Mouse (Mus musculus) retina, postnatal 7 days (tissue): ENCODE results near the gene Hdac1.

ENCODE experiments used
- DNase-seq: peaks from one replicate; pipeline ENCODE4 v3.0.0-alpha.2; 2012; ENCODE audit warnings: low read depth, low spot score

Gene Hdac1

GRCm38 (mm10) chr4:129511413-129512096 is 31.0 kb downstream of the Hdac1 start:
- no peak for DNase-seq

GRCm38 (mm10) chr4:129510723-129511412 is 31.6 kb downstream of the Hdac1 start:
- no peak for DNase-seq

- no peak for DNase-seq
Observed at GRCm38 (mm10) chr4:129509650-129510049, 32.9 kb downstream of the Hdac1 start.

- DNase-seq = peak; percentile 46
Observed at GRCm38 (mm10) chr4:129508834-129509600, 33.5 kb downstream of the Hdac1 start.

GRCm38 (mm10) chr4:129508237-129508515 is 34.3 kb downstream of the Hdac1 start:
- no peak for DNase-seq

GRCm38 (mm10) chr4:129507434-129508236 is 34.9 kb downstream of the Hdac1 start:
- DNase-seq = no peak

GRCm38 (mm10) chr4:129505511-129505910 is 37.0 kb downstream of the Hdac1 start:
- DNase-seq = no peak

GRCm38 (mm10) chr4:129502901-129503444 is 39.5 kb downstream of the Hdac1 start:
- DNase-seq = no peak

GRCm38 (mm10) chr4:129502327-129502888 is 40.1 kb downstream of the Hdac1 start:
- DNase-seq = no peak

GRCm38 (mm10) chr4:129500607-129501566 is 41.6 kb downstream of the Hdac1 start:
- peak; percentile 38 for DNase-seq

- no peak for DNase-seq
Observed at GRCm38 (mm10) chr4:129500017-129500416, 42.5 kb downstream of the Hdac1 start.

GRCm38 (mm10) chr4:129498941-129499340 is 43.6 kb downstream of the Hdac1 start:
- no peak for DNase-seq

GRCm38 (mm10) chr4:129496631-129497030 is 45.9 kb downstream of the Hdac1 start:
- no peak for DNase-seq

GRCm38 (mm10) chr4:129495672-129496562 is 46.6 kb downstream of the Hdac1 start:
- peak; percentile 42 for DNase-seq

- DNase-seq = no peak
Observed at GRCm38 (mm10) chr4:129494681-129495080, 47.8 kb downstream of the Hdac1 start.

- peak; percentile 32 for DNase-seq
Observed at GRCm38 (mm10) chr4:129490972-129491880, 51.3 kb downstream of the Hdac1 start, which contains the start of the genes Tssk3 and Fam229a. Tssk3 (minus strand) TSS chr4:129491022. Fam229a (plus strand) TSS chr4:129491190.

- no peak for DNase-seq
Observed at GRCm38 (mm10) chr4:129481090-129481489, 61.4 kb downstream of the Hdac1 start.

- no peak for DNase-seq
Observed at GRCm38 (mm10) chr4:129479863-129480262, 62.6 kb downstream of the Hdac1 start.
